Mouse (Mus musculus) midbrain, embryonic 14.5 days (tissue): ENCODE measurements at regions not wholly inside any gene's neighbourhood (a gene's known extent, or its start where the extent isn't known, plus 50 kb on each side); places are given as distances from the start of the nearest gene placed in this dataset.

ENCODE experiments used
- ATAC-seq: fragments of 200-750 bp; cut with Nextera tagmentation; 2 replicates; pipeline ENCODE4 v1.8.0; 2017; ENCODE audit warnings: moderate number of reproducible peaks, moderate library complexity; ENCODE audit not compliant: low FRiP score, low TSS enrichment
- DNase-seq: peaks from one replicate; pipeline ENCODE4 v3.0.0-alpha.2; 2015
- H3K27ac ChIP-seq: fragments of 300-500 bp; sonication (generic); replicated peaks from 2 replicates; pipeline ENCODE4 v1.5.1; 2014; ENCODE audit warnings: mild to moderate bottlenecking, low read depth, low read length, moderate library complexity
- H3K27me3 ChIP-seq: fragments of 300-500 bp; sonication (generic); 2 replicates; pipeline ENCODE4 v1.6.1; 2014; ENCODE audit warnings: low read length, control low read depth, mixed read lengths; ENCODE audit not compliant: control insufficient read depth, insufficient read depth
- H3K36me3 ChIP-seq: fragments of 300-500 bp; sonication (generic); 2 replicates; pipeline ENCODE4 v1.6.1; 2014; ENCODE audit warnings: low read length, control low read depth; ENCODE audit not compliant: control insufficient read depth, insufficient read depth
- H3K4me1 ChIP-seq: fragments of 300-500 bp; sonication (generic); 2 replicates; pipeline ENCODE4 v1.6.1; 2014; ENCODE audit warnings: mild to moderate bottlenecking, antibody characterized with exemption, low read length, control low read depth; ENCODE audit not compliant: control insufficient read depth, insufficient read depth
- H3K4me2 ChIP-seq: fragments of 300-500 bp; sonication (generic); 2 replicates; pipeline ENCODE4 v1.6.1; 2014; ENCODE audit warnings: mild to moderate bottlenecking, low read length, moderate library complexity
- H3K4me3 ChIP-seq: fragments of 300-500 bp; sonication (generic); replicated peaks from 2 replicates; pipeline ENCODE4 v1.5.1; 2014; ENCODE audit warnings: low read depth, low read length
- H3K9ac ChIP-seq: fragments of 300-500 bp; sonication (generic); replicated peaks from 2 replicates; pipeline ENCODE4 v1.6.1; 2014; ENCODE audit warnings: mild to moderate bottlenecking, low read length, moderate library complexity
- H3K9me3 ChIP-seq: fragments of 300-500 bp; sonication (generic); 2 replicates; pipeline ENCODE4 v1.6.1; 2016; ENCODE audit warnings: low read length, control low read depth, mixed read lengths; ENCODE audit not compliant: control insufficient read depth
- WGBS: fragments of 180-500 bp; shearing (Covaris S2); extraction: QIAGEN DNeasy Blood & Tissue Kit; methylation state at CpG from one replicate; pipeline ENCODE4 v1.1.7; 2014; 5-methylcytosine and 5-hydroxymethylcytosine counted together

DNA sequence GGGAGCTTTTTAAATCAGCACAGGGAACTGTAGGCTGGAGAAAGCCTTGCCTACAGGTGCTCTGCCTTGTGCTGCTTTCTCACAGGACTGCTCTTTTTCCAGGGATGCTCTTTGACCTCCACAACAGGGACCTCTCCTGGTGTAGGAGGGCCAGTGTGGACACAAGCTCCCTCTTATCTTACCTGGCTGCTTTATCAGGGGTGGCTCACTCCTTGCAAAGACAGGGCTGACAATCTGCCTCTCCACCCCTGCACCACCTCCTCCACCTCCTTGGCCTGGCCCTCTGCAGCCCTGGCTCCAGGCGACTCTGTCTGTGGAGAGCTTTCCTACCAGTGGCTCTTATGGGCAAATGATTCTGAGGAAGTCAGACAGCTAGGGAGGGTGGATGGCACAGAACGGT lies 107.7 kb downstream of the Zfp706 start:
- Histone ChIP-seq H3K9ac (no peak overlapping the region), H3K4me3 (no peak overlapping the region), H3K27ac (no peak overlapping the region), H3K4me2 (no peak overlapping the region), H3K27me3 (no peaks in the 10 kb centered on the region), H3K4me1 (peaks cover 22% of the 10 kb centered on the region), H3K9me3 (no peaks in the 10 kb centered on the region), H3K36me3 (no peaks in the 10 kb centered on the region)
- 70% methylated on average over 2 of the region's 2 CpGs for WGBS
- no peak for ATAC-seq
- no peak for DNase-seq

DNA sequence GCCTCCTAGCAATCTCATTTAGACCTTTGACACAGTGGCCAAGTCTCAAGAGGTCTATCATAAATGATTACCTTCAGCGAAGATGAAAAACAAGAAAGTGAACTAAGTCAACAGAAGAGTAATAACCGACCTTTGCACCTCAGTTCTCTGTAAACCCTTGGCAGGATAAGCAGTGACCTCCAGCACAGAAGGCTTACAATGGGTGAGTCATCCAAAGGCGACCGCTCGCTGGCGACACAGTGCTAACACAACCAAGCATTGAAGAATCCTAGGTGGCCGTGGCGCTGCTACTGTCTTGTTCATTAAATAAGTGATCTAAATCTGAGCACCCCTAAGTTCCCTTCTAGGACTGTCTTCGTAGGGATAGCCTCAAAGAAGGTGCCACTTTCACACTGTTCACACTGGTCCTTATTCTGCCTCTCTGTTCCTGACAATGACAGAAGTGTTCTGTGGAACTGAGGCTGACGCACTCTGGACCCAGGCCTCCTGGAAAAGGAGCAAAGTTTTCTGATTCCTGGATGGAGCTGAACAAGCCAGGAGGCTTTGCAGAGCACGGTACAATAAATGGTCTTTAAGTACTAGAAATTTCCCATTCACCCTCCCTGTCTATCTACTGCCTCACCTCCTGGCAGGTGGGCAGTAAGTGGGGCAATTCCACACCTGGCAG lies 108.6 kb downstream of the Zfp706 start:
- no peak for DNase-seq
- no peaks in the 10 kb centered on the region for H3K27me3 ChIP-seq
- H3K36me3 ChIP-seq: no peaks in the 10 kb centered on the region
- no peak overlapping the region for H3K9ac ChIP-seq
- H3K9me3 ChIP-seq: no peaks in the 10 kb centered on the region
- peaks cover 22% of the 10 kb centered on the region for H3K4me1 ChIP-seq
- H3K4me2 ChIP-seq: no peak overlapping the region
- H3K27ac ChIP-seq: no peak overlapping the region
- H3K4me3 ChIP-seq: no peak overlapping the region
- no peak for ATAC-seq
- 91% methylated on average over 11 of the region's 11 CpGs for WGBS

DNA sequence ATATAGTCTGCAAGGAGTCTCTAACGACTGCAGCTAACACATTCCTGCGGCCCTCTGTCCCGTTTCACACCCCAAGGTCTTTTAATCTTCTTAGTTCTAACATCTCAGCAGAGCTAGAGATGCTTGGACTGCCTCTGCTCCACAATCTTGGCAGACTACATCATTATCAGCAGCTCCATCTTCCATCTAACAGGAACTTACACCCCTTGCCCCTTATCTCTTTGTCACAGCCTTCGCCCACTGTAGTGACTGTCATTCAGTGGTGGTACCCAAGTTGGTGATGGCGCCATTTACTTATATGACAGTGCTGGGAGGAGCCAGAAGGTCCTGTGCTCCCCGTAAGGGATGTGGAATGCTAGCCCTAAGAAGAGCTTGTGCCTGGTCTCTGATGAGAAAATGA lies 109.2 kb downstream of the Zfp706 start:
- Histone ChIP-seq H3K4me2 (no peak overlapping the region), H3K4me1 (peaks cover 22% of the 10 kb centered on the region), H3K27me3 (no peaks in the 10 kb centered on the region), H3K27ac (no peak overlapping the region), H3K9me3 (no peaks in the 10 kb centered on the region), H3K9ac (no peak overlapping the region), H3K36me3 (no peaks in the 10 kb centered on the region), H3K4me3 (no peak overlapping the region)
- DNase-seq (no peak), ATAC-seq (no peak)
- WGBS: 91% methylated on average over 6 of the region's 6 CpGs

- no peaks in the 10 kb centered on the region for H3K27me3 ChIP-seq
- no peak overlapping the region for H3K4me2 ChIP-seq
- ATAC-seq (no peak), DNase-seq (no peak)
- peaks cover 22% of the 10 kb centered on the region for H3K4me1 ChIP-seq
- no peak overlapping the region for H3K4me3 ChIP-seq
- H3K9ac ChIP-seq: no peak overlapping the region
- no peaks in the 10 kb centered on the region for H3K9me3 ChIP-seq
- H3K27ac ChIP-seq: no peak overlapping the region
- no peaks in the 10 kb centered on the region for H3K36me3 ChIP-seq
- 90% methylated on average over 4 of the region's 4 CpGs for WGBS
Observed at GRCm38 (mm10) chr15:36896265-36896664, 111.3 kb downstream of the Zfp706 start.

DNA sequence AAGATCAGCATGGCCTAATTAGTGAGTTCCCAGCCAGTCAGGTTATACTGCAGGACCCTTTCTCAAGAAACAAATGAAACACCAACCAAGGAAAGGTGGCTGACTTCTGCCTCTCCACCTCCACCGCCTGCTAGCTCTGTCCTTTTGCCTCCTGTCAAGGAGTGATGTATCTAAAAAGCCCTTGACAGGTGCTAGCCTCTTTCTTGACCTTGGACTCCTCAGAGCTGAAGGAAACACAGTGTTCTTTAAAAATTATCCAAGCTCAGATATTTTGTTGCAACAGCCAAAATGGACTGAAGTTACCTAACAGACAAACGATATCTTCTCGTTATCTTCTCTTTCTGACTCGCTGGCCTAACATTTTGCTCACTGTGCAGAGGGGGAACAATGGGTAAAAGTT lies 112.5 kb downstream of the Zfp706 start:
- ATAC-seq: no peak
- no peaks in the 10 kb centered on the region for H3K36me3 ChIP-seq

DNA sequence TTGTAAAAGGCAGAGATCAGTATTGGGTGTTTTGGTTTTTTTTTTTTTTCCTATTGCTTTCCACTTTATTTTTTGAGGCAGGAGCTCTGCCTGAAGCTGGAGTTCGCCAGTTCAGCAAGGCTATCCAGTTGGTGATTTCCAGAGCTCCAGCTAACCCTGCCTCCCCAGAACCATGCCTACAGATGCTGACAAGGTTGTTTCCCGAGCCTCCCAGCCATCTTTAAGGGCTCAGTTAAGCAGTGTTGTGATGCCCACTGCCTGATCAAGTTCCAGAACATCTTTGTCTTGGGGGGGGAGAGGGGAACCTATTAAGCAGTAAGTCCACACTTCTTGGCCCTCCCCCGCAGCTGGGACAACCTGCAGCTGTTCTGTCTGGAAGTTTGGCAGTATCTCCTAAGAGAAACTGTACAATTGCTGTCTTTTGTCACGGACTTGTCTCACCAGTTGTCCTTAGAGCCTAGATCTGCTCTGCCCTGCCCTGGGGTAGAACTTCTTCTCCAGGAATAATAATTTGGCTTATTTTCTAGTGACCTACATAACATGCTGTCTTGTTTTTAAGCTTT lies 114.1 kb downstream of the Zfp706 start:
- H3K4me1 ChIP-seq: 0 out of 2 replicates have a peak, but pooled peaks cover 14% of the 10 kb centered on the region
- no peak overlapping the region for H3K27ac ChIP-seq
- no peak overlapping the region for H3K9ac ChIP-seq
- no peaks in the 10 kb centered on the region for H3K36me3 ChIP-seq
- DNase-seq: no peak
- 54% methylated on average over 4 of the region's 4 CpGs for WGBS
- no peaks in the 10 kb centered on the region for H3K9me3 ChIP-seq
- no peak overlapping the region for H3K4me2 ChIP-seq
- ATAC-seq: no peak
- H3K27me3 ChIP-seq: no peaks in the 10 kb centered on the region
- no peak overlapping the region for H3K4me3 ChIP-seq

More for the DNA sequence above, 112.5 kb downstream of the Zfp706 start:
- Histone ChIP-seq H3K9ac (no peak overlapping the region), H3K27ac (no peak overlapping the region), H3K4me2 (no peak overlapping the region), H3K4me1 (0 out of 2 replicates have a peak, but pooled peaks cover 14% of the 10 kb centered on the region), H3K9me3 (no peaks in the 10 kb centered on the region), H3K4me3 (no peak overlapping the region), H3K27me3 (no peaks in the 10 kb centered on the region)
- DNase-seq: no peak
- WGBS: 86% methylated on average over 4 of the region's 4 CpGs

- 0 out of 2 replicates have a peak, but pooled peaks cover 14% of the 10 kb centered on the region for H3K4me1 ChIP-seq
- 0 out of 2 replicates have a peak overlapping the region, but pooled peaks have one; percentile 34 for H3K9ac ChIP-seq
- H3K9me3 ChIP-seq: no peaks in the 10 kb centered on the region
- ATAC-seq: no peak
- peak; percentile 63 for DNase-seq
- H3K27me3 ChIP-seq: no peaks in the 10 kb centered on the region
- peak overlapping the region; percentile 43 for H3K4me2 ChIP-seq
- H3K4me3 ChIP-seq: 0 out of 2 replicates have a peak overlapping the region, but pooled peaks have one; percentile 4
- 7% methylated on average over 15 of the region's 15 CpGs for WGBS
- no peaks in the 10 kb centered on the region for H3K36me3 ChIP-seq
- peak overlapping the region; percentile 61 for H3K27ac ChIP-seq
Observed at GRCm38 (mm10) chr15:36892576-36893205, 114.9 kb downstream of the Zfp706 start.

DNA sequence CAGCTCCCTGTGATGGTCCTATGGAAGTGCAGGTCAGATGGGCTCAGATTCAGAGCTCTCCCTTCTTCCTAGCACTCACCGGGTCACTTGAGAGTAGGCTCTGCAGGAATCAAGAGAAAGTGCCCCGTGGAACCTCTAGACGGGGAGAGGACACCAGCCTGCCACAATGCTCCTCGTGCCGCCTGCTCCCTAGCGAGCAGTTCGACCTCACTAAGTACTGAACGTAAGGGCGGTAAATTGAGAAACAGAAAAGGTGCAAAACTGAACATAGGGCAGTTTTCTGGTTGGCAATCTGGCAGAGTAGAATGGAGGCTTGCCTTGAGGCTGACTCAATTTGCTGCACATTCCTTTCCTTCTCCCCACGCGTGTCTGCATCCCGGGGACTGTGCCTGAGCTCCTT lies 115.7 kb downstream of the Zfp706 start:
- Histone ChIP-seq H3K27me3 (no peaks in the 10 kb centered on the region), H3K9ac (no peak overlapping the region), H3K36me3 (no peaks in the 10 kb centered on the region), H3K4me3 (no peak overlapping the region), H3K4me1 (0 out of 2 replicates have a peak, but pooled peaks cover 14% of the 10 kb centered on the region), H3K9me3 (no peaks in the 10 kb centered on the region), H3K4me2 (no peak overlapping the region), H3K27ac (no peak overlapping the region)
- WGBS: 22% methylated on average over 12 of the region's 12 CpGs
- ATAC-seq (no peak), DNase-seq (no peak)
